Mouse (Mus musculus): ENCODE results near the gene Rpl39. TPM values are rescaled to one million over a fixed set of nuclear protein-coding genes. Genes with fewer than 3 reads are reported as not detected.

Rpl39 gene
- polyA plus RNA-seq, 1 experiment from 2014 or later: 520 TPM

DNA sequence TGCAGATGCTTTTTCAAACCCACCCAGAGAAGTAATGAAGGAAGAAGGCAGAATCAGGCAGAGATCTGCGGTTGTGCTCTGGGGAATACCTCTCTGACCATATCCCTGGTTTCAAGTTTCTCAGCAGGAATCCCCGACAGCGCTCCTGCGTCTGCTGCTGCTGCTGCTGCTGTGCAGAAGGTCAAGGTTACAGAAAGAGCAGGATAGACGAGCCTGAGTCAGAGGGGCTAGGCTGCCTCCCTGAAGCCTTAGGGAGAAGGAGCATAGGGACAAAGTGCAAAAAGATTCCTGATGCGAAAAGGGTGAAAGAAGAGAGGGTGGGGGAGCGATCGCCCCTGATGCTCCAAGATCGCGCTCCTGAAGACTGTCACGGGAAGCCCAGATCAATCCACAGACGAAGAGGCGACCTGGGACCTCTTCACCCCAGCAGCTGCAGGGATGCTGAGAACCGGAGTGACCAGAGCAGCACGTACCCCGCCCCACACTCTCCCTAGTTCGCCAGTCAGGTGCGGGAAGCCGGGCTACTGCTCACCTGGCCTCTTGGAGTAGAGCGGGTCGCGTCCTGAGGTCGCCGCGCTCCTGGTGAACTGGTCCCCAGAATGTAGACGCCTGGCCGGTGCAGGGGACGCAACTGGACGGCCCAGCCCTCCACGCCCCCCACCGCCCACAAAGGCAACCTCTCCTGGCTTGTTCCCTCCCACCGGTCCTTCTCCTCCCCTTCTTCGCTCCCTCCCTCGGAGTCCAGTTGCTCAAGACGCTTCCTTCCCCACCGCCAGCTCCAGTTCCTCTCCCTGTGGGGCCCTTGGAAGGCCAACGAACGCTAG, 36.9 kb downstream of the Rpl39 start, which contains the start of gene Sowahd:
Gene Sowahd, plus strand, starts transcription at position 780 of the 824 bp plus-strand sequence.
- peak; percentile 27 for DNase-seq (ENCODE audit: low spot score)
- Histone ChIP-seq H3K27me3 (ENCODE audit: control insufficient read depth, insufficient read depth, low read length) (peaks cover 35% of the 10 kb centered on the region), H3K4me2 (ENCODE audit: low read depth, severe bottlenecking) (peak within 1 kb of the TSS; percentile 54), H3K9me3 (ENCODE audit: control insufficient read depth, low read length) (no peaks in the 10 kb centered on the region; the same call in 1 of the 2 replicates), H3K27ac (replicated peaks; ENCODE audit: low read depth, low read length) (no peak within 1 kb of the TSS), H3K4me1 (ENCODE audit: control insufficient read depth, insufficient read depth, low read length) (0 out of 2 replicates have a peak, but pooled peaks cover 4% of the 10 kb centered on the region), H3K9ac (ENCODE audit: low read length) (no peak within 1 kb of the TSS), H3K4me3 (ENCODE audit: low read depth, low read length) (peak within 1 kb of the TSS; percentile 23), H3K36me3 (ENCODE audit: control insufficient read depth, insufficient read depth, low read length) (no peaks in the 10 kb centered on the region)
- no peak for ATAC-seq (ENCODE audit: insufficient number of reproducible peaks, low FRiP score, low TSS enrichment, low read depth)
- 17% methylated on average over 38 of the region's 38 CpGs for WGBS

- H3K36me3 ChIP-seq (ENCODE audit: control insufficient read depth, insufficient read depth, low read length): no peaks in the 10 kb centered on the region
- no peaks in the 10 kb centered on the region; the same call in 1 of the 2 replicates for H3K9me3 ChIP-seq (ENCODE audit: control insufficient read depth, low read length)
- ATAC-seq (ENCODE audit: insufficient number of reproducible peaks, low FRiP score, low TSS enrichment, low read depth): no peak
- H3K4me2 ChIP-seq (ENCODE audit: low read depth, severe bottlenecking): no peak overlapping the region
- peak; percentile 76 for DNase-seq (ENCODE audit: low spot score)
- H3K4me1 ChIP-seq (ENCODE audit: control insufficient read depth, insufficient read depth, low read length): no peaks in the 10 kb centered on the region
- WGBS: 18% methylated on average over 9 of the region's 9 CpGs
- H3K27ac ChIP-seq (replicated peaks; ENCODE audit: low read depth, low read length): no peak overlapping the region
- H3K9ac ChIP-seq (ENCODE audit: low read length): no peak overlapping the region
- H3K27me3 ChIP-seq (ENCODE audit: control insufficient read depth, insufficient read depth, low read length): peaks cover 4% of the 10 kb centered on the region; the same call in 1 of the 2 replicates
- H3K4me3 ChIP-seq (ENCODE audit: low read depth, low read length): no peak overlapping the region
Measured at GRCm38 (mm10) chrX:37042726-37043125, 42.5 kb downstream of the Rpl39 start.

Other genes starting within 250 kb of the Rpl39 start
- gene Ube2a, start 211.5 kb downstream of the Rpl39 start, polyA plus RNA-seq (2014; fragmentation: Nextera tagmentation; extraction: Ambion mirVana): 124 and 129 TPM in 2 replicates
- 36.0 and 41.8 TPM in 2 replicates for gene C330007P06Rik, start 211.3 kb downstream of the Rpl39 start, polyA plus RNA-seq (2014; fragmentation: Nextera tagmentation; extraction: Ambion mirVana)
- 2.6 and 2.9 TPM in 2 replicates for gene Nkrf, start 182.5 kb downstream of the Rpl39 start, polyA plus RNA-seq (2014; fragmentation: Nextera tagmentation; extraction: Ambion mirVana)
- gene Sept6, start 93.6 kb downstream of the Rpl39 start, polyA plus RNA-seq (2014; fragmentation: Nextera tagmentation; extraction: Ambion mirVana): 89.0 and 99.0 TPM in 2 replicates
- gene Sowahd, start 36.6 kb downstream of the Rpl39 start, polyA plus RNA-seq (2014; fragmentation: Nextera tagmentation; extraction: Ambion mirVana): not detected in 2 replicates
- 21.8 and 22.4 TPM in 2 replicates for gene Upf3b, start 24.9 kb upstream of the Rpl39 start, polyA plus RNA-seq (2014; fragmentation: Nextera tagmentation; extraction: Ambion mirVana)
- 24.9 and 26.3 TPM in 2 replicates for gene Nkap, start 41.4 kb upstream of the Rpl39 start, polyA plus RNA-seq (2014; fragmentation: Nextera tagmentation; extraction: Ambion mirVana)
- gene Akap14, start 83.4 kb upstream of the Rpl39 start, polyA plus RNA-seq (2014; fragmentation: Nextera tagmentation; extraction: Ambion mirVana): 0.24 TPM in 1 of 2 replicates, not detected in the other
- gene Ndufa1, start 105.8 kb upstream of the Rpl39 start, polyA plus RNA-seq (2014; fragmentation: Nextera tagmentation; extraction: Ambion mirVana): 358 and 365 TPM in 2 replicates
- 11.7 and 12.1 TPM in 2 replicates for gene Rnf113a1, start 105.8 kb upstream of the Rpl39 start, polyA plus RNA-seq (2014; fragmentation: Nextera tagmentation; extraction: Ambion mirVana)
- gene Gm9, start 125.6 kb upstream of the Rpl39 start, polyA plus RNA-seq (2014; fragmentation: Nextera tagmentation; extraction: Ambion mirVana): not detected in 2 replicates
- gene Rhox1, start 136.9 kb upstream of the Rpl39 start, polyA plus RNA-seq (2014; fragmentation: Nextera tagmentation; extraction: Ambion mirVana): not detected in 2 replicates
- gene Rhox2a, start 159.6 kb upstream of the Rpl39 start, polyA plus RNA-seq (2014; fragmentation: Nextera tagmentation; extraction: Ambion mirVana): 0.25 TPM in 1 of 2 replicates, not detected in the other
- gene Rhox3a, start 164.5 kb upstream of the Rpl39 start, polyA plus RNA-seq (2014; fragmentation: Nextera tagmentation; extraction: Ambion mirVana): not detected in 2 replicates
- not detected in 2 replicates for gene Rhox4a, start 179.9 kb upstream of the Rpl39 start, polyA plus RNA-seq (2014; fragmentation: Nextera tagmentation; extraction: Ambion mirVana)